Mouse (Mus musculus): ENCODE data around the gene Galnt13.

- TF ChIP-seq CTCF (IDR thresholded peaks at IDR 0.05; ENCODE audit: borderline replicate concordance, insufficient read depth, low read length), result no peak
- no peak for TF ChIP-seq POLR2A (IDR thresholded peaks at IDR 0.05; ENCODE audit: low read depth, low read length)
Observed at GRCm38 (mm10) chr2:54431060-54431459, 5.1 kb upstream of the Galnt13 start.

Measured in embryonic fibroblast, embryonic 13.5 days (primary cell).